In genomic region chr2:152742435-152742834, GRCm38 (mm10) we compare ENCODE assay signal across 7 mouse cellular contexts. TPM values are rescaled to one million over a fixed set of nuclear protein-coding genes. Genes with fewer than 3 reads are reported as not detected.
DNase-seq lines count a peak whose midpoint lies in the region; ATAC-seq and TF ChIP-seq lines count a peak whose summit lies in the region.

No protein-coding gene starts in this region.

- H3K4me1 ChIP-seq in heart, embryonic 16.5 days (ENCODE audit: control insufficient read depth, insufficient read depth, low read length), result peaks cover 26% of the 10 kb centered on the region
- H3K4me1 ChIP-seq in testis, adult 2 months (ENCODE audit: control insufficient read depth, insufficient read depth, low read length), result peaks cover 13% of the 10 kb centered on the region

- DNase-seq in B cell, adult 2 months, result peak; percentile 45 to 57
- peak; percentile 83 for DNase-seq in ES-CJ7 (ENCODE audit: low read depth, low spot score)
- peak; percentile 87 for DNase-seq in embryo, embryonic 9.5 days (ENCODE audit: extremely low spot score)
- peak; percentile 90 for DNase-seq in kidney, postnatal 10 days

- 0 out of 2 replicates have a peak, but pooled peaks have one; percentile 34 for ATAC-seq in heart, embryonic 16.5 days (replicated peaks; ENCODE audit: extremely low read depth, insufficient read depth, low FRiP score)

- no peaks in the 10 kb centered on the region for H3K27me3 ChIP-seq in heart, embryonic 16.5 days (ENCODE audit: control insufficient read depth, insufficient read depth, low read length)
- no peaks in the 10 kb centered on the region for H3K27me3 ChIP-seq in testis, adult 2 months (ENCODE audit: control insufficient read depth, insufficient read depth, low read length)

- H3K79me2 ChIP-seq in macrophage (ENCODE audit: inconsistent target), result peaks cover 7% of the 10 kb centered on the region

- no peaks in the 10 kb centered on the region for H3K36me3 ChIP-seq in heart, embryonic 16.5 days (ENCODE audit: control insufficient read depth, insufficient read depth)
- H3K36me3 ChIP-seq in macrophage (ENCODE audit: inconsistent target), result no peaks in the 10 kb centered on the region
- H3K36me3 ChIP-seq in testis, adult 2 months (ENCODE audit: control insufficient read depth, insufficient read depth, low read length), result no peaks in the 10 kb centered on the region

- no peaks in the 10 kb centered on the region for H3K9me3 ChIP-seq in heart, embryonic 16.5 days (replicated peaks; ENCODE audit: control insufficient read depth, low read length)

- peak overlapping the region; percentile 61; the same call in 1 of the 2 replicates for H3K9ac ChIP-seq in heart, embryonic 16.5 days (ENCODE audit: low read length)

- peak; percentile 38; the same call in 1 of the 2 replicates for TF ChIP-seq CTCF in testis, adult 2 months (IDR thresholded peaks at IDR 0.05; ENCODE audit: control insufficient read depth, insufficient read depth, insufficient replicate concordance, low read depth, low read length)

- H3K27ac ChIP-seq in heart, embryonic 16.5 days (ENCODE audit: low read length), result peak overlapping the region; percentile 77
- peak overlapping the region; percentile 34 for H3K27ac ChIP-seq in macrophage
- H3K27ac ChIP-seq in testis, adult 2 months (ENCODE audit: control insufficient read depth, insufficient read depth, low read depth, low read length), result no peak overlapping the region

- no peak overlapping the region for H3K4me3 ChIP-seq in heart, embryonic 16.5 days (ENCODE audit: low read length)
- no peak overlapping the region for H3K4me3 ChIP-seq in macrophage (ENCODE audit: inconsistent target)
- no peak overlapping the region for H3K4me3 ChIP-seq in testis, adult 2 months (ENCODE audit: control insufficient read depth, low read depth, low read length)

- peak overlapping the region; percentile 40; the same call in 1 of the 2 replicates for H3K4me2 ChIP-seq in heart, embryonic 16.5 days (ENCODE audit: low read depth, low read length)

- WGBS in heart, embryonic 16.5 days, result 31% methylated on average over 10 of the region's 10 CpGs
- WGBS in macrophage (ENCODE audit: missing documents), result 10% methylated on average over 8 of the region's 10 CpGs

- TF ChIP-seq POLR2A in testis, adult 2 months (IDR thresholded peaks at IDR 0.05; ENCODE audit: control insufficient read depth, low read depth, low read length), result no peak

RNA-seq across cellular contexts. Expression of gene Id1, which starts 6.4 kb away (rescaled TPM):
- 56.3 and 64.5 TPM in 2 replicates for polyA plus RNA-seq in heart, embryonic 16.5 days (2015; fragmentation: Nextera tagmentation; extraction: Ambion mirVana)
- 1 to 10 TPM in 10 of 26 experiments, under 1 TPM in 6, not detected in 10; 0.68 to 5.0 (median 1.2) TPM for total RNA-seq in macrophage (2018; cell fraction: chromatin; rRNA removed)
- total RNA-seq in macrophage (2018; cell fraction: cytosol; rRNA removed), result 1 to 10 TPM in 5 of 26 experiments, under 1 TPM in 18, not detected in 3; 0.15 to 1.9 (median 0.52) TPM
- total RNA-seq in macrophage (2018; cell fraction: nucleus; rRNA removed), result 10 to 100 TPM in 2 of 26 experiments, 1 to 10 TPM in 5, under 1 TPM in 8, not detected in 11; 0.63 to 45.8 (median 0.98) TPM
- 0.27 to 88.3 TPM (median 0.39 TPM) in 3 replicates for polyA plus RNA-seq in macrophage (2018)
- 5.5 and 12.8 TPM in 2 replicates for polyA plus RNA-seq in testis, adult 2 months (2012; rRNA removed)

RNA-seq across cellular contexts. Expression of gene Cox4i2, which starts 11.5 kb away (rescaled TPM):
- polyA plus RNA-seq in heart, embryonic 16.5 days (2015; fragmentation: Nextera tagmentation; extraction: Ambion mirVana), result 26.7 and 30.9 TPM in 2 replicates
- total RNA-seq in macrophage (2018; cell fraction: chromatin; rRNA removed), result not detected
- not detected for total RNA-seq in macrophage (2018; cell fraction: cytosol; rRNA removed)
- total RNA-seq in macrophage (2018; cell fraction: nucleus; rRNA removed), result not detected
- polyA plus RNA-seq in macrophage (2018), result not detected in 3 replicates
- 0.32 and 0.85 TPM in 2 replicates for polyA plus RNA-seq in testis, adult 2 months (2012; rRNA removed)

RNA-seq across cellular contexts. Expression of gene Mcts2, which starts 55.6 kb away (rescaled TPM):
- 18.9 and 19.2 TPM in 2 replicates for polyA plus RNA-seq in heart, embryonic 16.5 days (2015; fragmentation: Nextera tagmentation; extraction: Ambion mirVana)
- total RNA-seq in macrophage (2018; cell fraction: chromatin; rRNA removed), result 10 to 100 TPM in 25 of 26 experiments, 1 to 10 TPM in 1; 7.2 to 30.7 (median 17.4) TPM
- 1 to 10 TPM in 3 of 26 experiments, under 1 TPM in 21, not detected in 2; 0.17 to 1.6 (median 0.44) TPM for total RNA-seq in macrophage (2018; cell fraction: cytosol; rRNA removed)
- total RNA-seq in macrophage (2018; cell fraction: nucleus; rRNA removed), result 10 to 100 TPM in 8 of 26 experiments, 1 to 10 TPM in 18; 1.8 to 22.4 (median 8.5) TPM
- 0.46 to 1.1 TPM (median 0.52 TPM) in 3 replicates for polyA plus RNA-seq in macrophage (2018)
- 41.8 and 43.6 TPM in 2 replicates for polyA plus RNA-seq in testis, adult 2 months (2012; rRNA removed)

Comparison
In these comparisons a context has a peak if more than half of its experiments do, and no peak if none do; other contexts are left out.
1. RNA of gene Cox4i2, which starts 11.5 kb away (polyA plus RNA-seq): 26.7 to 30.9 TPM in heart, embryonic 16.5 days; 0.32 to 0.85 TPM in testis, adult 2 months and not detected in macrophage; every median in the first group is over 10 times any median in the second.
2. Peak in every context shown above with its lines, with median percentiles within 50 percentile points of each other: DNase-seq.